Mouse (Mus musculus) urinary bladder, adult 18-20 months (tissue): Measurements from ENCODE around the gene Zfp114.
A peak's percentile ranks its signal among the peaks of the same experiment; 100 is the strongest.

Experiments used
- DNase-seq, 2 experiments: peaks; one replicate each; pipeline ENCODE4 v3.0.0; 2022; ENCODE audit warnings: low spot score in 2 of 2, mixed read lengths in 2 of 2

The Zfp114 gene

GRCm38 (mm10) chr7:24174618-24175336 is at the start of gene Zfp114:
Gene Zfp114, plus strand, starts transcription at chr7:24175060.
- peak; percentile 9 to 67 for DNase-seq

- no peak for DNase-seq
Measured at GRCm38 (mm10) chr7:24133425-24133995, 41.4 kb upstream of the Zfp114 start.

DNA sequence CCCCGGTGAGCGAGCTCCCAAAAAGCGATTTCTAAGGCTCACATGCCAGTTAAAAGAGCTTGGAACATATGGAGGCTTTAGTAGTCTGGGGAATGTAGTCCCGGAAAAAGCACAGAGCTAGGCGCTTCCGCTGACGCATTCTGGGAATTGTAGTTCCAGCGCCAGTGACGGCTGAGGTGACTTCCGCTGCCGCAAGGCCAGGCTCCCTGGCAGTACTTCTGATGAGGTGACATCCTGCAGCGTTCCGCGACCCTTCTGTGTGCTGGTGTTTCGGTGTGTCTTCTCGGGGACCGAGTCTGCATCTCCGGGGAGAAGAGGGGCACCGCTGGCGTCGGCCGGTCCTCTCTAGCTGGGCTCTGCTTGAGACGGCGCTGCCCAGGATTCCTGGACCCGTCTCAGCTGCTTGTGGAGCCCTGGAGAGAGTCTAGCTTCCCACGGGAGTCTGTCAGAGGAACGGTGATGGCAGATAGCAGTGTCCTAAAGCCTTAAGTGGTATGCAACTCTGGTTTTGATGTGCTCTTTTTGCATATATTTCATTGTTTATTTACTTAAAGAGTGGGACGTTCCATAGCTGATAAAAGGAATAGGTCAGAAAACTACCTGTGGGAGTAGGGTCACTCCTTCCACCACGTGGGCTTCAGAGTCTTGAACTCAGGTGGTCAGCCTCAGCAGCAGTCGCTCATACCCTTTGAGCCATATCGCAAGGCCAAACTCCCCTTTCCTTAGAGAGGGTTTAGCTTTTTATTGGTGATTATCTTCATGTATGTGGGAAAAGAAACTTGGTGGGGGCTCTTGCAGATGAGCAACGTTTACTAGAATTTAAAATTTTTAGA is 40.6 kb upstream of the Zfp114 start, which contains the start of gene Zfp235:
TSS of gene Zfp235 (plus strand) at position 174 of the 833 bp plus-strand sequence.
- DNase-seq = peak; percentile 78 to 82

DNA sequence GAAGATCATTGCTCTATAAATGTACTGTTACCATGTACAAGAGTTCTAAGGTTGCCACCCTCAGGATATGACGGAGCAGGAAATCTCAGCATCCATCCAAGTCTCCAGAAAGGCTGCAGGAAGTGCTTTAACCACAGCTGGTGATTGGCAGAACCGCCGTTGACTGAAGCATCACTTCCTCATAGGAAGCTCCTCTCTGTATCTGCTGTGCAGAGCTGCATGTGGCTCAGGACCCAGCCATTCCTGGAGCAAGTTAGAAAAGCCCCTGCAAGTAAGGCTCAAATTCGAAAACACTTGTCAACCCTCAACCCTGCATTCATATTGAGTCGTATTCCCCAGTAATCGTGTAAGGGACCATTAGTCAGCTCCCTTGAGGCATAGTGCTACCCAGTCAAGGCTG is 32.3 kb upstream of the Zfp114 start:
- DNase-seq = no peak

DNA sequence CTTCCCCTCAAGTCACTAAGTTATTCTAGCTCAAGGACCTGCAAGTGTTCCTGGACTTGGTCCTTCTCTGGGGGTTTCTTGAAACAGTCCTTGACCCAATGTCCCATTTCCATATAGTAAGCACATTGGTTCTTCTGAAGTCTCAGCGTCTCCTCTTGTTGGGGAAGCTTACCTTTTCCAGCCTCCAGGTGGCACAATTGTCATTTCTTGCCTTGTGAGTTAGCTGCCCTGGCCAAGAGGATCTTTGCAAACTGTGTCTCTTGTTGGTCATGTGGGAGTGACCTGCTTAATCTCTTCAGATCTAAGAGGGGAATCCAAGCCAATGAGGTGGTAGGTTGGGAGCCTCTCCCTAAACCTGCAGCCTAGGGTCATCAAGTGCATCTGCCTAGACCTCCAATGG is 21.6 kb upstream of the Zfp114 start:
- no peak for DNase-seq

DNA sequence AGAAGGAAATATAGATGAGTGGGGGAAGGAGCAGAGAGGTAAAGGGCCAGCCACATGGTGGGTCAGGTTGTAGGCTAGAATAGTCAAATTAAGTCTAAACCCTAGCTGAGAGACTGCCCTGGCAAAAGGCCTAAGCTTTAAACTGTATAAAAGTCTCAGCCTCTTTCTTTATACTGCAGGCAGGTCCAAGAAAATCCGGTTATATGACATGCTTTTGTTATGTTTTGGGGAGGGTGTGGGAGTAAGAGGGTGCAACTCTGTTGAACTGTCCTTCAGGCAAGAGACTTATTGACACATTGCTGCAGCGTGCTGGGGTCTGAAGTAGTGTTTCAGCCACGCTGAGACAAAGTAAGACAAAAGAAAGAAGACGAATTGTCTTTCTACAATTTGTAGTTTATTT is 2.7 kb upstream of the Zfp114 start:
- DNase-seq = no peak

GRCm38 (mm10) chr7:24175337-24175711 is 464 bp downstream of the Zfp114 start:
- no peak for DNase-seq

GRCm38 (mm10) chr7:24187611-24188010 is 12.8 kb downstream of the Zfp114 start:
- DNase-seq = no peak

DNA sequence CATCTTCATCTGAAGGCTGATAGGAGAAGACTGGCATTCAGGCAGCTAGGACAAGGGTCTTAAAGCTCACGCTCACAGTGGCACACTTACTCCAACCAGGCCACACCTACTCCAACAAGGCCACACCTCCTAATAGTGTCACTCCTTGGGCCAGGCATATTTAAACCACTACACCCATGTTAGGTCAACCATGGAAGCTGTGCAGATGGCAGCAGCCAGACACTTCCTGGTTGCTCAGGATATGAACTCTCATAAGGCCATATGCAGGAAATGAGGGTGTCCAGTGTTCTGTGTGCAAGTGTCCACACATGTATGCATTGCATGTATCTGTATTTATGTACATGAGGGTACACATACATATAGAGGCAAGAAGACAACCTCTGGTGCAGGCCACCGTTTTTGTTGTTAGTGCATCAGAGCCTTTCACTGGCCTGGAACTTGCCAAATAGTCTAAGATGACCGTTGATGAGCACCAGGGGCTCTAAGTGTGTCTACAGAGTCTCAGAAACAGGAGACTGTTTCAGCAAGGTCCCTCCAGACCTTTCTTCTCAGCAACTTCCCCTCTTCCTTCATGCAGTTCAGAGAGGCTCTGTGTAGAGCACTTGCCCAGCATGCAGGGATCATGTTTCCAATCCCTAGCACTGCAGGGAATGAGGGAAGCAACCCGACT is 14.2 kb downstream of the Zfp114 start:
- no peak for DNase-seq

GRCm38 (mm10) chr7:24189571-24189944 is 14.7 kb downstream of the Zfp114 start:
- no peak for DNase-seq

GRCm38 (mm10) chr7:24191361-24191760 is 16.5 kb downstream of the Zfp114 start:
- DNase-seq = no peak

DNA sequence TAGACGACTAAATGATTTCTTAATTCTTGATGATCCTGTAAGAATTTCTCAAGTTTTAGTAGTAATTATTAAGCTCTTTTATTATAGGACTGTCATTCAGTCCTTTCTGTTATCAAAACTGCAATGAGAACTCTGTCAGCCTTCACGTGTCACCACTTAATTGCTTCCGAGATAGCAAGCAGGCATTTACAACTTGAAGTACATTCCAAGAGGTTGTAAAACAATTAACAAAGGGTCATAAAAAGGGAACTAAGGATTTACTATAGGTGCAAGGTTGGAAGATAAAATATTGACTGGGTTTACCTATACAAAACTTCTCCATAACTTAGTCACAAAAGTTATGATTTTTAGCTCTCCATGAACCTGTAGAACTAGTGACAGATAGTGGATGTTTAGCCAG is 18.3 kb downstream of the Zfp114 start:
- DNase-seq = no peak

- no peak for DNase-seq
Measured at GRCm38 (mm10) chr7:24196961-24197360, 22.1 kb downstream of the Zfp114 start.

DNA sequence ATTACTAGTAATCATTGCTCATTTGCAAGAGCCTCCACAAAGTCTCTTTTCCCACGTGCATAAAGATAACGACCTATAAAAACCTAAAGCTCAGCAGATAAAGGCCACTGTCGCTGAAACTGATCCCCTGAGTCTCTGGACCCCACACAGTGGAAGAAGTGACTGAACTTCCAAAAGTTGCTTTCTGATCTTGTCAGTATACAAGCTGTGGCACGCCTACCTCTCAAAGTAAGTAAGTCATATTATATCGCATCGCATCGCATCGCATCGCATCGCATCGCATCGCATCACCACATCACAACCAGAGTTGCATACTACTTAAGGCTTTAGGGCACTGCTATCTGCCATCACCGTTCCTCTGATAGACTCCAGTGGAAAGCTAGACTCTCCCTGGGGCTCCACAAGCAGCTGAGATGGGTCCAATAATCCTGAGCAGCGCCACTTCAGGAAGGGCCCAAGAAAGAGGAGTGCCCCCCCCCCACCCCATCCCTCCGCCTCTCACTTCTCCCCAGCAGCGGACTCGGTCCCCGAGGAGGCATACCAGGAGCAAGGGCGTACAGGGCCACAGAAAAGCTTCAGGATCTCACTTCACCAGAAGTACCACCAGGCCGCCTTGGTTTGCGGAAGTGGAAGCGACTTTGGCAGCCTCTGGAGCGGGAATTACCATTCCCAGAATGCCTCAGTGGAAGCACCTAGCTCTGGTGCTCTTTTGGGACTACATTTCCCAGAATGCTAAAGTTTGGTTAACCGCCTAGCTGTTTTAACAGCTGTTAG is 32.8 kb downstream of the Zfp114 start:
- peak; percentile 53 to 65 for DNase-seq

DNA sequence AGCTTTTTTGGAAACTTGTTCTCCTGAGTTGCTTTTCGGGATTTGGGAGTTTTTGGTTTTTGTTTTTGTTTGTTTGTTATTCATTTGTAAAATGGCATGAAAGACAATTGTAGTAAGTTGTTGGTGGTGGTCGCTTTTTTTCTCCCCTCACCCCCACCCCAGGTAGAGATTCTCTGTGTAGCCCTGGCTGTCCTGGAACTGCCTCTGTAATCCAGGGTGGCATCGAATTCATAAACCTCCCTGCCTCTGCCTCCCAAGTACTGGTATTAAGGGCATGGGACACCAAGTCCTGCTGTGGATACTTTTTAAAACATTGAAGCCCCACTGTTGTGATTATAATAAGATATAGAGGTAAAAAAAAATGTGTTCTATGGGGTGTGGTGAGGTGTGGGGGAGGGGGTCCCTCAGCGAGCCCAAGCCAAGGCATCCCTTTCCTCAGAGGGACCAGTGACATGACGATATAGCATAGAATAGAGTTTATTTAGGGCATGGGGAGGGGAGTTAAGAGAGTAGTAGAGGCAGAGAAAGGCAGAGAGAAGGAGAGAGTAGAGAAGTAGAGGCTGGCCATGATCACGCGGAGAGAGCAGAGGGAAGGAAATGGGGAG is 33.5 kb downstream of the Zfp114 start:
- DNase-seq = no peak

GRCm38 (mm10) chr7:24210296-24210695 is 35.4 kb downstream of the Zfp114 start:
- no peak for DNase-seq

GRCm38 (mm10) chr7:24211343-24211742 is 36.5 kb downstream of the Zfp114 start, which contains the start of gene Zfp111:
Gene Zfp111, minus strand, starts transcription at chr7:24211443.
- DNase-seq = no peak
